Mouse (Mus musculus) CH12.LX (cell line): Measurements from ENCODE around the gene Plppr3.

Source experiments
- BHLHE40 ChIP-seq: IDR thresholded peaks from 2 replicates; pipeline ENCODE4 v1.6.1; 2011; ENCODE audit warnings: mild to moderate bottlenecking, low read depth, low read length, improper control_type of control experiment
- CTCF ChIP-seq, 2 experiments: IDR thresholded peaks in 1 of 2; conservative IDR thresholded peaks in 1 of 2; 2 replicates each; pipeline ENCODE4 v1.5.1; 2011 to 2012; ENCODE audit warnings: low read depth in 2 of 2, low read length in 2 of 2, improper control_type of control experiment in 1 of 2, inconsistent platforms in 1 of 2, mild to moderate bottlenecking in 1 of 2, moderate library complexity in 1 of 2
- E2F4 ChIP-seq: IDR thresholded peaks from 2 replicates; pipeline ENCODE4 v1.6.1; 2011; ENCODE audit warnings: low read depth, low read length, improper control_type of control experiment; ENCODE audit not compliant: insufficient replicate concordance
- ELF1 ChIP-seq: IDR thresholded peaks from 2 replicates; pipeline ENCODE4 v1.6.1; 2014; ENCODE audit warnings: low read depth, mild to moderate bottlenecking, inconsistent platforms, low read length, improper control_type of control experiment
- EP300 ChIP-seq: IDR thresholded peaks from 2 replicates; pipeline ENCODE4 v1.6.1; 2011; ENCODE audit warnings: low read length, improper control_type of control experiment
- GABPA ChIP-seq: IDR thresholded peaks from 2 replicates; pipeline ENCODE4 v1.6.1; 2012; ENCODE audit warnings: low read depth, low read length, improper control_type of control experiment, inconsistent platforms; ENCODE audit not compliant: insufficient replicate concordance
- HCFC1 ChIP-seq: IDR thresholded peaks from 2 replicates; pipeline ENCODE4 v1.6.1; 2012; ENCODE audit warnings: low read depth, mild to moderate bottlenecking, inconsistent platforms, low read length, improper control_type of control experiment
- MAX ChIP-seq: IDR thresholded peaks from 2 replicates; pipeline ENCODE4 v1.6.1; 2011; ENCODE audit warnings: low read length, improper control_type of control experiment
- MXI1 ChIP-seq: IDR thresholded peaks from 2 replicates; pipeline ENCODE4 v1.6.1; 2011; ENCODE audit warnings: mild to moderate bottlenecking, low read depth, low read length, improper control_type of control experiment
- MYC ChIP-seq: IDR thresholded peaks from 2 replicates; pipeline ENCODE4 v1.6.1; 2011; ENCODE audit warnings: low read depth, mild to moderate bottlenecking, improper control_type of control experiment, low read length
- POLR2A ChIP-seq: IDR thresholded peaks from 2 replicates; pipeline ENCODE4 v1.6.1; 2011; ENCODE audit warnings: low read depth, mild to moderate bottlenecking, improper control_type of control experiment, low read length
- TCF12 ChIP-seq: IDR thresholded peaks from 2 replicates; pipeline ENCODE4 v1.6.1; 2014; ENCODE audit warnings: low read depth, mild to moderate bottlenecking, inconsistent platforms, low read length, improper control_type of control experiment
- USF1 ChIP-seq: IDR thresholded peaks from 2 replicates; pipeline ENCODE4 v1.6.1; 2014; ENCODE audit warnings: low read depth, mild to moderate bottlenecking, inconsistent platforms, low read length, improper control_type of control experiment

GRCm38 (mm10) chr10:79824413-79824812, 50.0 kb downstream of the Plppr3 start:
- no peak for TF ChIP-seq MAX
- no peak for TF ChIP-seq HCFC1
- TF ChIP-seq POLR2A = no peak
- TF ChIP-seq EP300 = no peak
- no peak for TF ChIP-seq CTCF (conservative IDR thresholded peaks at IDR 0.05 in 1 of 2, IDR thresholded peaks at IDR 0.05 in 1 of 2; ENCODE audit: low read depth in 2 of 2, low read length in 2 of 2)
- TF ChIP-seq USF1 = no peak
- TF ChIP-seq GABPA = no peak
- no peak for TF ChIP-seq MXI1
- no peak for TF ChIP-seq MYC
- TF ChIP-seq BHLHE40 = no peak
- no peak for TF ChIP-seq E2F4
- no peak for TF ChIP-seq TCF12
- no peak for TF ChIP-seq ELF1
